Mouse (Mus musculus) kidney, embryonic 14.5 days (tissue): Measurements from ENCODE around the gene Prf1. TPM values are rescaled to one million over a fixed set of nuclear protein-coding genes. Genes with fewer than 3 reads are reported as not detected.

ENCODE experiments used
- ATAC-seq: fragments of 200-750 bp; cut with Nextera tagmentation; 2 replicates; pipeline ENCODE4 v1.8.0; 2017; ENCODE audit warnings: moderate number of reproducible peaks, mild to moderate bottlenecking, moderate TSS enrichment, moderate library complexity; ENCODE audit not compliant: low FRiP score, low TSS enrichment
- H3K27ac ChIP-seq: fragments of 300-500 bp; sonication (generic); 2 replicates; pipeline ENCODE4 v1.5.1; 2014; ENCODE audit warnings: low read depth, mild to moderate bottlenecking, low read length, moderate library complexity, mixed read lengths
- H3K27me3 ChIP-seq: fragments of 300-500 bp; sonication (generic); 2 replicates; pipeline ENCODE4 v1.6.1; 2014; ENCODE audit warnings: mild to moderate bottlenecking, low read length; ENCODE audit not compliant: control insufficient read depth, insufficient read depth
- H3K36me3 ChIP-seq: fragments of 300-500 bp; sonication (generic); 2 replicates; pipeline ENCODE4 v1.6.1; 2014; ENCODE audit warnings: low read length, mixed read lengths; ENCODE audit not compliant: control insufficient read depth, insufficient read depth
- H3K4me1 ChIP-seq: fragments of 300-500 bp; sonication (generic); 2 replicates; pipeline ENCODE4 v1.6.1; 2014; ENCODE audit warnings: low read length, mixed read lengths; ENCODE audit not compliant: control insufficient read depth, insufficient read depth
- H3K4me2 ChIP-seq: fragments of 300-500 bp; sonication (generic); replicated peaks from 2 replicates; pipeline ENCODE4 v1.6.1; 2014; ENCODE audit warnings: low read depth, mild to moderate bottlenecking, low read length
- H3K4me3 ChIP-seq: fragments of 300-500 bp; sonication (generic); 2 replicates; pipeline ENCODE4 v1.5.1; 2014; ENCODE audit warnings: mild to moderate bottlenecking, low read length
- H3K9ac ChIP-seq: fragments of 300-500 bp; sonication (generic); 2 replicates; pipeline ENCODE4 v1.6.1; 2014; ENCODE audit warnings: low read depth, mild to moderate bottlenecking, low read length, moderate library complexity
- H3K9me3 ChIP-seq: fragments of 300-500 bp; sonication (generic); 2 replicates; pipeline ENCODE4 v1.6.1; 2016; ENCODE audit warnings: low read length; ENCODE audit not compliant: control insufficient read depth
- WGBS: fragments of 180-500 bp; shearing (Covaris S2); extraction: QIAGEN DNeasy Blood & Tissue Kit; methylation state at CpG from one replicate; pipeline ENCODE4 v1.1.7; 2014; 5-methylcytosine and 5-hydroxymethylcytosine counted together
- polyA plus RNA-seq: library from polyadenylated mRNA; unstranded; fragments of >200 nt; fragmentation: Nextera tagmentation; extraction: Ambion mirVana; gene quantifications from 2 replicates; pipeline ENCODE4 v1.2.1, GENCODE M21; 2014

Gene Prf1
- polyA plus RNA-seq, 1 experiment from 2014 or later = not detected

- 88% methylated on average over 5 of the region's 5 CpGs for WGBS
- H3K9me3 ChIP-seq = 0 out of 2 replicates have a peak, but pooled peaks cover 2% of the 10 kb centered on the region
- H3K9ac ChIP-seq = no peak overlapping the region
- no peak overlapping the region for H3K27ac ChIP-seq
- H3K4me2 ChIP-seq = no peak overlapping the region
- no peak overlapping the region for H3K4me3 ChIP-seq
- no peaks in the 10 kb centered on the region for H3K36me3 ChIP-seq
- no peak for ATAC-seq
- 0 out of 2 replicates have a peak, but pooled peaks cover 1% of the 10 kb centered on the region for H3K4me1 ChIP-seq
- no peaks in the 10 kb centered on the region for H3K27me3 ChIP-seq
Measured at GRCm38 (mm10) chr10:61267378-61267777, 30.3 kb upstream of the Prf1 start.

- H3K27me3 ChIP-seq = no peaks in the 10 kb centered on the region; the same call in 1 of the 2 replicates
- H3K9ac ChIP-seq = no peak overlapping the region
- WGBS = 40% methylated on average over 8 of the region's 8 CpGs
- H3K4me3 ChIP-seq = 0 out of 2 replicates have a peak overlapping the region, but pooled peaks have one; percentile 54
- no peak overlapping the region for H3K27ac ChIP-seq
- H3K9me3 ChIP-seq = no peaks in the 10 kb centered on the region
- ATAC-seq = no peak
- no peaks in the 10 kb centered on the region for H3K36me3 ChIP-seq
- H3K4me2 ChIP-seq = peak overlapping the region; percentile 86
- H3K4me1 ChIP-seq = 0 out of 2 replicates have a peak, but pooled peaks cover 5% of the 10 kb centered on the region
Measured at GRCm38 (mm10) chr10:61272089-61272626, 25.5 kb upstream of the Prf1 start.

- Histone ChIP-seq H3K4me2 (peak overlapping the region; percentile 86), H3K9ac (peak overlapping the region; percentile 67), H3K27me3 (no peaks in the 10 kb centered on the region; the same call in 1 of the 2 replicates), H3K4me3 (peak overlapping the region; percentile 54), H3K9me3 (no peaks in the 10 kb centered on the region), H3K4me1 (0 out of 2 replicates have a peak, but pooled peaks cover 5% of the 10 kb centered on the region), H3K27ac (no peak overlapping the region), H3K36me3 (no peaks in the 10 kb centered on the region)
- WGBS = 43% methylated on average over 5 of the region's 5 CpGs
- no peak for ATAC-seq
Measured at GRCm38 (mm10) chr10:61272631-61273030, 25.0 kb upstream of the Prf1 start.

GRCm38 (mm10) chr10:61273081-61273843 is 24.4 kb upstream of the Prf1 start, which contains the start of gene Adamts14:
Adamts14 (minus strand) TSS chr10:61273438.
- WGBS = 1% methylated on average over 69 of the region's 75 CpGs
- 0 out of 2 replicates have a peak within 1 kb of the TSS, but pooled peaks have one; percentile 19 for H3K27ac ChIP-seq

GRCm38 (mm10) chr10:61273844-61274215 is 23.8 kb upstream of the Prf1 start:
- Histone ChIP-seq H3K9me3 (no peaks in the 10 kb centered on the region), H3K4me2 (peak overlapping the region; percentile 86), H3K27me3 (no peaks in the 10 kb centered on the region; the same call in 1 of the 2 replicates), H3K36me3 (no peaks in the 10 kb centered on the region), H3K4me3 (peak overlapping the region; percentile 54), H3K9ac (0 out of 2 replicates have a peak overlapping the region, but pooled peaks have one; percentile 67), H3K4me1 (0 out of 2 replicates have a peak, but pooled peaks cover 12% of the 10 kb centered on the region), H3K27ac (no peak overlapping the region)
- no peak for ATAC-seq
- WGBS = 51% methylated on average over 7 of the region's 7 CpGs

More at GRCm38 (mm10) chr10:61273081-61273843, 24.4 kb upstream of the Prf1 start, which contains the start of gene Adamts14:
- Histone ChIP-seq H3K9me3 (no peaks in the 10 kb centered on the region), H3K4me1 (0 out of 2 replicates have a peak, but pooled peaks cover 10% of the 10 kb centered on the region), H3K4me2 (peak within 1 kb of the TSS; percentile 86), H3K36me3 (no peaks in the 10 kb centered on the region), H3K9ac (peak within 1 kb of the TSS; percentile 67), H3K27me3 (no peaks in the 10 kb centered on the region; the same call in 1 of the 2 replicates), H3K4me3 (peak within 1 kb of the TSS; percentile 54)
- peak; percentile 78 for ATAC-seq

GRCm38 (mm10) chr10:61274532-61274931 is 23.1 kb upstream of the Prf1 start:
- Histone ChIP-seq H3K9ac (no peak overlapping the region), H3K4me3 (no peak overlapping the region), H3K36me3 (no peaks in the 10 kb centered on the region), H3K4me2 (no peak overlapping the region), H3K27ac (no peak overlapping the region), H3K4me1 (0 out of 2 replicates have a peak, but pooled peaks cover 12% of the 10 kb centered on the region), H3K9me3 (no peaks in the 10 kb centered on the region), H3K27me3 (no peaks in the 10 kb centered on the region; the same call in 1 of the 2 replicates)
- WGBS = 63% methylated on average over 2 of the region's 2 CpGs
- ATAC-seq = no peak

GRCm38 (mm10) chr10:61275669-61276110 is 21.9 kb upstream of the Prf1 start:
- Histone ChIP-seq H3K4me1 (0 out of 2 replicates have a peak, but pooled peaks cover 12% of the 10 kb centered on the region), H3K9me3 (no peaks in the 10 kb centered on the region), H3K27me3 (no peaks in the 10 kb centered on the region; the same call in 1 of the 2 replicates), H3K27ac (no peak overlapping the region), H3K36me3 (no peaks in the 10 kb centered on the region), H3K4me2 (no peak overlapping the region), H3K9ac (no peak overlapping the region), H3K4me3 (no peak overlapping the region)
- WGBS = 3% methylated on average over 5 of the region's 5 CpGs
- ATAC-seq = peak; percentile 37; the same call in 1 of the 2 replicates

GRCm38 (mm10) chr10:61277051-61277450 is 20.6 kb upstream of the Prf1 start:
- H3K36me3 ChIP-seq = no peaks in the 10 kb centered on the region
- 0 out of 2 replicates have a peak, but pooled peaks cover 12% of the 10 kb centered on the region for H3K4me1 ChIP-seq
- H3K27me3 ChIP-seq = no peaks in the 10 kb centered on the region; the same call in 1 of the 2 replicates
- no peak overlapping the region for H3K27ac ChIP-seq
- WGBS = 95% methylated on average over 6 of the region's 6 CpGs
- ATAC-seq = no peak
- H3K4me3 ChIP-seq = no peak overlapping the region
- no peak overlapping the region for H3K9ac ChIP-seq
- no peaks in the 10 kb centered on the region for H3K9me3 ChIP-seq
- no peak overlapping the region for H3K4me2 ChIP-seq
